Mouse (Mus musculus) brain, embryonic 14.5 days (tissue): ENCODE data around the gene Desi1.

ENCODE experiments used
- CTCF ChIP-seq: fragments of 200-500 bp; IDR thresholded peaks from 2 replicates; pipeline ENCODE4 v1.5.1; 2012; ENCODE audit warnings: inconsistent platforms, mild to moderate bottlenecking, moderate library complexity, borderline replicate concordance; ENCODE audit not compliant: insufficient read depth, insufficient read length; ENCODE audit errors: extremely low read depth
- POLR2A ChIP-seq: fragments of 200-500 bp; IDR thresholded peaks from 2 replicates; pipeline ENCODE4 v1.6.1; 2012; ENCODE audit warnings: mild to moderate bottlenecking, inconsistent platforms, borderline replicate concordance; ENCODE audit not compliant: poor library complexity, insufficient read depth, insufficient read length, severe bottlenecking; ENCODE audit errors: extremely low read depth

- TF ChIP-seq CTCF (no peak), POLR2A (no peak)
Measured at GRCm38 (mm10) chr15:81993992-81994391, 39.7 kb downstream of the Desi1 start.
